Mouse (Mus musculus) heart, postnatal 0 days (tissue): Measurements from ENCODE around the gene Zbp1.

Source experiments
- CTCF ChIP-seq: IDR thresholded peaks from 2 replicates; pipeline ENCODE4 v1.5.1; 2016; ENCODE audit warnings: antibody characterized with exemption, control low read depth, low read depth
- EP300 ChIP-seq: IDR thresholded peaks from 2 replicates; pipeline ENCODE4 v1.6.1; 2016; ENCODE audit warnings: antibody characterized with exemption, low read depth

DNA sequence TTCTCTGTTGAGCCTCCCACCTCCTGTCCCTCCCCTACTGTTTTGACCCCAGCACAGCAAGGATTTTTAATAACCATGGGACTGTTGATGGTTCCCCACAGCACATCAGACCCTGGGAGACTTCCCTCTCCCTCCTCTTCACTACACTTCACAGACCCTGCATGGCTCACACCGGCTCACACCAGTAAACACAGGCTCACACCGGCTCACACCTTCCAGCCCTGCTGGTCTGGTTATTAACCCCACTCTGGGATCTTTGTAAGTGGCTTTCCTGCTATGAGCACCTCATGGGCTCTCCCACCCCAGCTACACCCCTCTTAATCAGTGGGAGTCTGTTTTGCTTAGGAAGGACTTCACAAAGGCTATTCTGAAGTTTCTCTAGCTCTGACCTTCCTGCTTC is 29.2 kb upstream of the Zbp1 start:
- TF ChIP-seq CTCF (no peak), EP300 (no peak)
